Mouse (Mus musculus) forebrain, embryonic 13.5 days (tissue): ENCODE measurements around the gene C2cd4d. TPM values are rescaled to one million over a fixed set of nuclear protein-coding genes. Genes with fewer than 3 reads are reported as not detected.

Experiments
- ATAC-seq: fragments of 200-750 bp; cut with Nextera tagmentation; 2 replicates; pipeline ENCODE4 v1.8.0; 2017
- H3K27ac ChIP-seq: fragments of 300-500 bp; sonication (generic); 2 replicates; pipeline ENCODE4 v1.5.1; 2015; ENCODE audit warnings: inconsistent platforms, mild to moderate bottlenecking, moderate library complexity
- H3K27me3 ChIP-seq: fragments of 300-500 bp; sonication (generic); 2 replicates; pipeline ENCODE4 v1.6.1; 2015; ENCODE audit warnings: mild to moderate bottlenecking, inconsistent platforms
- H3K36me3 ChIP-seq: fragments of 300-500 bp; sonication (generic); 2 replicates; pipeline ENCODE4 v1.6.1; 2015; ENCODE audit warnings: mild to moderate bottlenecking, inconsistent platforms; ENCODE audit not compliant: poor library complexity, severe bottlenecking
- H3K4me1 ChIP-seq: fragments of 300-500 bp; sonication (generic); 2 replicates; pipeline ENCODE4 v1.6.1; 2015; ENCODE audit warnings: inconsistent platforms
- H3K4me2 ChIP-seq: fragments of 300-500 bp; sonication (generic); 2 replicates; pipeline ENCODE4 v1.6.1; 2015; ENCODE audit warnings: inconsistent platforms, mild to moderate bottlenecking, moderate library complexity
- H3K4me3 ChIP-seq: fragments of 300-500 bp; sonication (generic); 2 replicates; pipeline ENCODE4 v1.5.1; 2015; ENCODE audit warnings: mild to moderate bottlenecking, inconsistent platforms
- H3K9ac ChIP-seq: fragments of 300-500 bp; sonication (generic); 2 replicates; pipeline ENCODE4 v1.6.1; 2015; ENCODE audit warnings: mild to moderate bottlenecking, inconsistent platforms
- H3K9me3 ChIP-seq: fragments of 300-500 bp; sonication (generic); replicated peaks from 2 replicates; pipeline ENCODE4 v1.6.1; 2016; ENCODE audit warnings: inconsistent platforms
- WGBS: fragments of 180-500 bp; shearing (Covaris S2); methylation state at CpG from one replicate; pipeline ENCODE4 v1.1.7; 2015; 5-methylcytosine and 5-hydroxymethylcytosine counted together
- polyA plus RNA-seq: library from polyadenylated mRNA; unstranded; fragments of >200 nt; fragmentation: Nextera tagmentation; extraction: Ambion mirVana; gene quantifications from 2 replicates; pipeline ENCODE4 v1.2.1, GENCODE M21; 2015

C2cd4d gene
- polyA plus RNA-seq, 1 experiment from 2014 or later, result 0.87 TPM

GRCm38 (mm10) chr3:94366761-94367160 is 4.5 kb downstream of the C2cd4d start:
- peak; percentile 53 for ATAC-seq
- H3K9ac ChIP-seq, result no peak overlapping the region

GRCm38 (mm10) chr3:94367511-94367910 is 5.3 kb downstream of the C2cd4d start:
- Histone ChIP-seq H3K9ac (no peak overlapping the region), H3K9me3 (no peaks in the 10 kb centered on the region; the same call in 1 of the 2 replicates), H3K27ac (no peak overlapping the region), H3K4me2 (no peak overlapping the region), H3K4me1 (peaks cover 17% of the 10 kb centered on the region), H3K36me3 (no peaks in the 10 kb centered on the region), H3K4me3 (no peak overlapping the region), H3K27me3 (peaks cover 33% of the 10 kb centered on the region)
- ATAC-seq, result no peak
- 81% methylated on average over 6 of the region's 6 CpGs for WGBS

More at GRCm38 (mm10) chr3:94366761-94367160, 4.5 kb downstream of the C2cd4d start:
- H3K9me3 ChIP-seq, result no peaks in the 10 kb centered on the region; the same call in 1 of the 2 replicates
- H3K27me3 ChIP-seq, result peaks cover 40% of the 10 kb centered on the region
- no peak overlapping the region for H3K4me2 ChIP-seq
- H3K4me1 ChIP-seq, result peaks cover 11% of the 10 kb centered on the region
- 18% methylated on average over 3 of the region's 3 CpGs for WGBS
- no peaks in the 10 kb centered on the region for H3K36me3 ChIP-seq
- H3K4me3 ChIP-seq, result no peak overlapping the region
- no peak overlapping the region for H3K27ac ChIP-seq

- no peak overlapping the region for H3K27ac ChIP-seq
- ATAC-seq, result no peak
Observed at GRCm38 (mm10) chr3:94368631-94369030, 6.4 kb downstream of the C2cd4d start.

GRCm38 (mm10) chr3:94369709-94370108 is 7.5 kb downstream of the C2cd4d start:
- H3K4me2 ChIP-seq, result no peak overlapping the region
- no peak overlapping the region for H3K9ac ChIP-seq
- WGBS, result 69% methylated on average over 2 of the region's 2 CpGs
- H3K27ac ChIP-seq, result no peak overlapping the region
- no peaks in the 10 kb centered on the region for H3K36me3 ChIP-seq
- H3K27me3 ChIP-seq, result peaks cover 15% of the 10 kb centered on the region
- H3K4me3 ChIP-seq, result no peak overlapping the region
- ATAC-seq, result no peak
- peaks cover 29% of the 10 kb centered on the region for H3K4me1 ChIP-seq
- H3K9me3 ChIP-seq, result no peaks in the 10 kb centered on the region; the same call in 1 of the 2 replicates

More at GRCm38 (mm10) chr3:94368631-94369030, 6.4 kb downstream of the C2cd4d start:
- Histone ChIP-seq H3K4me2 (no peak overlapping the region), H3K4me3 (no peak overlapping the region), H3K9ac (no peak overlapping the region), H3K4me1 (peaks cover 25% of the 10 kb centered on the region), H3K9me3 (no peaks in the 10 kb centered on the region; the same call in 1 of the 2 replicates), H3K27me3 (peaks cover 22% of the 10 kb centered on the region), H3K36me3 (no peaks in the 10 kb centered on the region)
- WGBS, result 64% methylated on average over 6 of the region's 6 CpGs

GRCm38 (mm10) chr3:94371637-94372036 is 9.4 kb downstream of the C2cd4d start:
- Histone ChIP-seq H3K9ac (peak overlapping the region; percentile 40), H3K4me3 (peak overlapping the region; percentile 25), H3K4me2 (peak overlapping the region; percentile 52), H3K27ac (no peak overlapping the region), H3K9me3 (no peaks in the 10 kb centered on the region), H3K4me1 (peaks cover 29% of the 10 kb centered on the region), H3K27me3 (no peaks in the 10 kb centered on the region), H3K36me3 (no peaks in the 10 kb centered on the region)
- peak; percentile 36; the same call in 1 of the 2 replicates for ATAC-seq
- WGBS, result 3% methylated on average over 11 of the region's 11 CpGs

GRCm38 (mm10) chr3:94372038-94372437 is 9.8 kb downstream of the C2cd4d start:
- H3K4me1 ChIP-seq, result peaks cover 29% of the 10 kb centered on the region
- peak overlapping the region; percentile 52 for H3K4me2 ChIP-seq
- WGBS, result 0% methylated on average over 3 of the region's 3 CpGs

GRCm38 (mm10) chr3:94372641-94373040 is 10.4 kb downstream of the C2cd4d start, which contains the start of gene Rorc:
TSS of gene Rorc (plus strand) at chr3:94372794.
- Histone ChIP-seq H3K4me2 (peak within 1 kb of the TSS; percentile 55), H3K4me1 (peaks cover 29% of the 10 kb centered on the region), H3K9me3 (no peaks in the 10 kb centered on the region), H3K9ac (peak within 1 kb of the TSS; percentile 51), H3K27ac (no peak within 1 kb of the TSS), H3K27me3 (no peaks in the 10 kb centered on the region), H3K36me3 (no peaks in the 10 kb centered on the region), H3K4me3 (peak within 1 kb of the TSS; percentile 25)
- ATAC-seq, result no peak
- 14% methylated on average over 5 of the region's 5 CpGs for WGBS

More at GRCm38 (mm10) chr3:94372038-94372437, 9.8 kb downstream of the C2cd4d start:
- no peaks in the 10 kb centered on the region for H3K9me3 ChIP-seq
- ATAC-seq, result no peak
- H3K9ac ChIP-seq, result peak overlapping the region; percentile 40; the same call in 1 of the 2 replicates
- peak overlapping the region; percentile 25; the same call in 1 of the 2 replicates for H3K4me3 ChIP-seq
- no peaks in the 10 kb centered on the region for H3K27me3 ChIP-seq
- no peak overlapping the region for H3K27ac ChIP-seq
- no peaks in the 10 kb centered on the region for H3K36me3 ChIP-seq

- Histone ChIP-seq H3K9me3 (no peaks in the 10 kb centered on the region), H3K27ac (no peak overlapping the region), H3K9ac (peak overlapping the region; percentile 51; the same call in 1 of the 2 replicates), H3K4me3 (peak overlapping the region; percentile 23), H3K4me2 (peak overlapping the region; percentile 55), H3K36me3 (no peaks in the 10 kb centered on the region), H3K27me3 (no peaks in the 10 kb centered on the region), H3K4me1 (peaks cover 29% of the 10 kb centered on the region)
- peak; percentile 62 for ATAC-seq
- 6% methylated on average over 9 of the region's 10 CpGs for WGBS
Observed at GRCm38 (mm10) chr3:94373090-94373489, 10.9 kb downstream of the C2cd4d start.

- Histone ChIP-seq H3K4me2 (peak overlapping the region; percentile 55), H3K4me3 (peak overlapping the region; percentile 23), H3K36me3 (no peaks in the 10 kb centered on the region), H3K27me3 (no peaks in the 10 kb centered on the region), H3K9ac (peak overlapping the region; percentile 51; the same call in 1 of the 2 replicates), H3K9me3 (no peaks in the 10 kb centered on the region), H3K27ac (no peak overlapping the region), H3K4me1 (peaks cover 29% of the 10 kb centered on the region)
- 0% methylated on average over 5 of the region's 5 CpGs for WGBS
- peak; percentile 69 for ATAC-seq
Observed at GRCm38 (mm10) chr3:94373597-94374011, 11.4 kb downstream of the C2cd4d start.

GRCm38 (mm10) chr3:94374636-94375035 is 12.4 kb downstream of the C2cd4d start:
- Histone ChIP-seq H3K9ac (no peak overlapping the region), H3K27me3 (no peaks in the 10 kb centered on the region), H3K4me1 (peaks cover 29% of the 10 kb centered on the region), H3K4me3 (no peak overlapping the region), H3K27ac (no peak overlapping the region), H3K9me3 (no peaks in the 10 kb centered on the region), H3K36me3 (no peaks in the 10 kb centered on the region), H3K4me2 (no peak overlapping the region)
- ATAC-seq, result no peak

GRCm38 (mm10) chr3:94375146-94375545 is 12.9 kb downstream of the C2cd4d start:
- H3K27me3 ChIP-seq, result no peaks in the 10 kb centered on the region
- H3K4me1 ChIP-seq, result peaks cover 29% of the 10 kb centered on the region
- H3K4me3 ChIP-seq, result no peak overlapping the region
- no peak overlapping the region for H3K9ac ChIP-seq
- no peaks in the 10 kb centered on the region for H3K36me3 ChIP-seq
- WGBS, result 80% methylated on average over 2 of the region's 2 CpGs
- no peak overlapping the region for H3K27ac ChIP-seq
- no peak overlapping the region for H3K4me2 ChIP-seq
- no peak for ATAC-seq
- H3K9me3 ChIP-seq, result no peaks in the 10 kb centered on the region

- no peaks in the 10 kb centered on the region for H3K9me3 ChIP-seq
- peaks cover 29% of the 10 kb centered on the region for H3K4me1 ChIP-seq
- no peak overlapping the region for H3K27ac ChIP-seq
- H3K4me2 ChIP-seq, result no peak overlapping the region
- H3K9ac ChIP-seq, result no peak overlapping the region
- no peak overlapping the region for H3K4me3 ChIP-seq
- WGBS, result 38% methylated on average over 5 of the region's 5 CpGs
- ATAC-seq, result no peak
- H3K36me3 ChIP-seq, result no peaks in the 10 kb centered on the region
- no peaks in the 10 kb centered on the region for H3K27me3 ChIP-seq
Observed at GRCm38 (mm10) chr3:94375861-94376260, 13.6 kb downstream of the C2cd4d start.
